Mouse (Mus musculus) kidney, adult 11 months (tissue): ENCODE measurements around the gene Zfp593.
A peak's percentile ranks its signal among the peaks of the same experiment; 100 is the strongest.

ENCODE experiments used
- DNase-seq: peaks from one replicate; pipeline ENCODE4 v3.0.0; 2022

The Zfp593 gene

GRCm38 (mm10) chr4:134256407-134257197 is 11.2 kb upstream of the Zfp593 start:
- no peak for DNase-seq

DNA sequence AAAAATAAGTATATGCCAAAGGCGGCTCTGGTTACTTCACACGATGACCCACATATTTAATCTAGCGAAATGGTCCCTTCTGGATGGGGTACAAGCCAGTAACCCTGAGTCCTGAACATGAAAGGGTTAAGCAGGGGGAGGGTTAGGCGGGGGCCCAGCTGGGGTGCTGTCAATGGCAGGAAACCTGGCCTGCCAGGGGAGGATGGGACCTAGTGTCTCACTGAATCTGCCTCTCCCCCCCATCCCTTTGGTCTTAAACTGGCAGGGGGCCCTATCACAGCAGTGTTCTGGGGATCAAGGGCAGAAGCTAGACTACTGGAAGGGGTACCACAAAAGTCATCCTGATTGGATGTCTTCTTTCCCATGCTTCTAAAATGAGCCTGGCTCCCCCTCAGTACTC is 10.5 kb upstream of the Zfp593 start:
- no peak for DNase-seq

- no peak for DNase-seq
Observed at GRCm38 (mm10) chr4:134254835-134255234, 9.4 kb upstream of the Zfp593 start.

DNA sequence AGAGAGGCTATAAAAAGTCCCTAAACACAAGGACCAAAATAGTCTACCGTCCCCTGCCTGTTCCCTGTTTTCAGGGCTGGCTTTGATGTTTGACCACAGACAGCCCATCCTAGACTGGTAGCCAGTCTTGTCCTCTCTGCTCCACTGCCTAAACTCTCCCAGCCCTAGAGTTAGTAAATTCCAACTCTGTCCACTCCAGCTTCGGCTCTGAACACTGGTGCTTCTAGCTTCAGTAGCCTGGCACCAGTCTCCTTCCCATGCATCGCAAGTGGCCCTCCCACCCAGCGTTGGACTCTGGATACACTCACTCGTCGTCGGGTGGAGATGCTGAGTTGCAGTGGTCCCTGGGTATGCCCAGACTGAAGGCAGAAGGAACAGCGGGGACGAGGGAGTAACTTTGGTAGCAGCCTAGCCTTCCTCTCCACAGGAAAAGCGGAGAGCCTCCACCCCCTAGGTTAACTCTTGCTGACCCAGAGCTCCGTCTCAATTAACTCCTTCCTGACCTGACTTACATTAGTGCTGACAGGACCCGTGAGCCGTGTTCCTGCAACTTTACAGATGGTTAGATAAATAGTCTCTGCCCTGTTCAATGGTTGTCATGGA is 8.4 kb upstream of the Zfp593 start, which contains the start of gene Grrp1:
Gene Grrp1 (minus strand): TSS at position 385 of the 603 bp plus-strand sequence.
- no peak for DNase-seq

GRCm38 (mm10) chr4:134252911-134253721 is 7.7 kb upstream of the Zfp593 start:
- DNase-seq, result no peak

- DNase-seq, result no peak
Observed at GRCm38 (mm10) chr4:134252131-134252910, 6.9 kb upstream of the Zfp593 start.

GRCm38 (mm10) chr4:134251241-134252130 is 6.1 kb upstream of the Zfp593 start:
- DNase-seq, result no peak

- DNase-seq, result no peak
Observed at GRCm38 (mm10) chr4:134250930-134251240, 5.5 kb upstream of the Zfp593 start.

GRCm38 (mm10) chr4:134250116-134250929 is 4.9 kb upstream of the Zfp593 start:
- DNase-seq, result no peak

DNA sequence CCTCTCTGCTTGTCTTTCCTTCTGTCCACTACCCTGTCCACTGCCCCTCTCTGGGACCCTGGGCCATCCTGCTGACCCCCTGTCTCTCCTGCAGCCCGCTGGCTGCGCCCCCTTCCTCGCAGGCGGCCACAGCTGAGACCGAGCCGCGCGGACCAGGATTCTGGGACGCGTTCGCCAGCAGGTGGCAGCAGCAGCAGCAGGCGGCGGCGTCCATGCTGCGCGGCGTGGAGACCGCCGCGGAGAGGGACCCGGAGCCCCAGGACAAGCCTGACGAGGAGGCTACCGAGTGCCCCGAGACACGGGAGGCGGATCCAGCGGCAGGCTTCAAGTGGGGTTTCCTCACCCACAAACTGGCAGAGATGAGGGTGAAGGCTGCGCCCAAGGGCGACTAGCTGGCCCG is 4.3 kb upstream of the Zfp593 start:
- no peak for DNase-seq

- no peak for DNase-seq
Observed at GRCm38 (mm10) chr4:134246719-134247258, 1.4 kb upstream of the Zfp593 start, which contains the start of gene Gm30191. Gene Gm30191 (plus strand): TSS chr4:134246935.

DNA sequence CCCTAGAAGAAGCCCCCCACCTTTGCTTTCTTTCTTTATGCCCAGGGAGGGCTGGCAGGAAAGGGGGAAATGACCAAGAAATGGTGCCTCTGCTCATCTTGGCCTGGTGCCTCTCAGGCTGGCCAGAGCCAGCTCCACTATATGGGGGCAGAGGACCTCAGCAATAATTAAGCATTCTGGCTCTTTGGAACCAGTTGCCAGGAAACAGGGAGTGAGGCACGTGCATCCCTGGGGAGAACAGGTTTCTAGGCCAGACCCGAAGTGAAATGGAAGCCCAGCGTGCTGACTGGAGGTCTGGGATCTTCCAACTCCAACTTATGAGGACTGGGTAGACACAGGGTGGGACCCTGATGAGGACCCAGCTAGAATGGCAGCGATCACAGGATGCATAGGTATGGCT is 864 bp upstream of the Zfp593 start:
- no peak for DNase-seq

DNA sequence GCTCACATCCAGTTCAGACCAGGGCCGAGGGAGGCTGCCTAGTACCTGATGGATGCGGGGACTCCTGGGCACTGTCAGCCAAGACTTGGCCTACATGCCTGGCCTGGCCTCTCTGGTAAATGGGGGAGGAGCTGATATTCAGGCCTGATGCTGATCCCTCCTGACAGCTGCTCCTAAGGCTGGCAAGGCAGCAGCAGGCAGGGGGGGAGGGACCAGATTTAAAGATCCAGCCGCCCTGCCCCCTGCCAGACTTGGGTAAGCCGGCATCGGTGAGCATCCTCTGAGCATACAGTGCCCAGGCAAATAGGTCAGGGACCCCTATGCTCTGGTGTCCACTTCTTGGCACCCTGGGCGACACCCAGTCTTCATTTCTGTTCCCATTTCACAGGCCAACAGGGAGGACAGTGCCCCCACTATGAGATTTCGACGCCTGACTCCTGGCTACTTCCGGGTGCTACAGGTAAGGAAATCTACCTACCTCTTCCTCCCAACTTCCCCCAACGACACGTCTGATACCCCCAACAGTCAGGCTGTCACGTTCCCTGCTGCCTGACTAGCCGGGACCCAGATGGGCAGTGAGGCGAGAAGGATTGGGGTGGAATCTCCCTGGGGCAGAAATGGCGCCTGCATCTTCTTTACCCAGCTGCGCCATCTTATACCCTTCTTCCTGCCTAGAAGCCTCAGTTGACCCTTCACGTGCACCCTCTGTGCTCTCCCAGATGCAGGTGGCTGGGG is 1.7 kb downstream of the Zfp593 start, which contains the start of gene E130218I03Rik:
Gene E130218I03Rik (plus strand): TSS at position 147 of the 735 bp plus-strand sequence.
- DNase-seq, result no peak

DNA sequence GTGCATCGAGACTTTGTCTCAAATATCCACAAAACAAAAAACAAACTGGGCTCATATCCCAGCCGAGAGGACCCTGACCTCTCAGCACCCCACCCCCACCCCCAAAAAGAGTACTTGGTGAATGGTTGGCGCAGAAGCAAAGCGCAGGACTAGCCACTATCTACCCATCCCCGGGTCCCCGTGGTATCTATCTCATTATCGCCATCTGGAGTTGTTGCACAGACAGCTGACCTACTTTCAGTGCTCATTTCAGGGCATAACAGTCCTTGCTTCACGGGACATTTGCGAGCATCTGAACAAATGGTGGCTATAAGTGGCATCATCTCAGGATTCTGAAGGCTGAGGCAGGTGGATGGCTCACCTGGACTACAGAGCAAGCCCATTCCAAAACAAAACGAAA is 6.7 kb downstream of the Zfp593 start:
- no peak for DNase-seq

GRCm38 (mm10) chr4:134238279-134238651 is 7.1 kb downstream of the Zfp593 start, which contains the start of gene Cnksr1:
Gene Cnksr1 (minus strand): TSS chr4:134238399.
- peak; percentile 97 for DNase-seq

DNA sequence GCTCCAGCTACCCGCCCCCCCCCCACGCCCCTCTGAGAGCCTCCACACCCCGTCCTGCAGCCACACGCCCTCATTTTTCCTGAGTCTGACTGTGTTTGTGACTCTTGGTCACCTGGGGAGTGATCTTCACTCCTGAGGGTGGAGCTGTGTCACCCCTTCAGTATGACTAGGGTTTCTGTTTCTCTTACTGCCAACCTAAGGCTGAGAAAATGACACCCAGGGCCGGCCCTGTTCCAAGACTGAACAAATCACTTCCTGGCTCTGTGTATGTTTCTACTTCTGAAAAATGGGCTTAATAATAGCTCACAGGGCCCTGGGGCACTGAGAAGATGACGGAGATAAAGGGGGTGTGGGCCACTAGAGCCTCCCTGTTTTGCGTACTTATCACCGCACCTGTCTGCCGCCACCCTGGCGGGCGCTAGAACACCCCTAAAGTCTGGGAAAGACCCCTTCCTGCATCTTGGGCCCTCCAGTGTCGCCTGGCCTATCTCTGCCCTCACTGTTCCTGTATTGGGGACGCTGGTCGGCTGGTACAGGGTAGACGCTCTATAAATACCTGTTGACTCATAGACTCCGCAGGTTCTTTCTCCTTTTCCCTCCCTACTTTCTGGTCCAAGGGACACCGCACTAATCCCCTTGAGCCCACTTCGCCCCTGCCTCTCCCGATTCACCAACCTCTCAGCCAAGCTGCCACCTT is 7.7 kb downstream of the Zfp593 start:
- DNase-seq, result no peak

- DNase-seq, result no peak
Observed at GRCm38 (mm10) chr4:134234876-134235275, 10.5 kb downstream of the Zfp593 start.

GRCm38 (mm10) chr4:134230431-134230830 is 15.0 kb downstream of the Zfp593 start:
- no peak for DNase-seq

DNA sequence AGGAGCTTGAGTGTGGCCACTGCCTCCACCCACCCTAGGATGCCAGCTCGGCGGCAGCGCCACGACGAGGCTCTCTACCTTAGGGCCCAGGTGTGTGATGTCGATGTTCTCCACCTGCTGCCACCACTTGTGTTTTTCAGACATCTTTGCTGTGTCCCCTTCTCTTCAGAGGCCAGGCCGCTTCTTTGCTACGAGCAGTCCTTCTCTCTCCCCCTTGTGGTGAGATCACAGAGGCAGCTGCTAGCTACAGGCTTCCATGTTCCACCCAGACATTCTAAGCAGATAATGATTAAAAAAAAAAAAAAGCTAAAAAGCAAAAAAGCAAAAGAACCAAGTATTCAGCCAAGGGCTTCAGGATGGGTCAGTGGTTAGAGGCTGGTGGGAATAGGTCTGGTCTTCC is 18.2 kb downstream of the Zfp593 start, which contains the start of gene Catsper4:
Gene Catsper4 (minus strand): TSS at position 190 of the 400 bp plus-strand sequence.
- DNase-seq, result no peak
